Mouse (Mus musculus) MEL (cell line): ENCODE measurements around the gene C1qtnf5. TPM values are rescaled to one million over a fixed set of nuclear protein-coding genes. Genes with fewer than 3 reads are reported as not detected.
A peak's percentile ranks its signal among the peaks of the same experiment; 100 is the strongest.

Source experiments
- DNase-seq: peaks from one replicate; pipeline ENCODE4 v3.0.0; 2011; ENCODE audit warnings: low read depth, low spot score
- H3K27ac ChIP-seq: 2 replicates; pipeline ENCODE4 v1.5.1; 2012; ENCODE audit warnings: low read depth, mild to moderate bottlenecking, control low read depth, low read length, moderate library complexity; ENCODE audit not compliant: control insufficient read depth
- H3K27me3 ChIP-seq, 2 experiments: fragments of 150-350 bp in 1 of 2; sonication (generic) in 1 of 2; 2 replicates each; pipeline ENCODE4 v1.6.1; 2012; ENCODE audit warnings: low read length in 2 of 2, mild to moderate bottlenecking in 2 of 2, improper control_type of control experiment in 1 of 2, moderate library complexity in 1 of 2; ENCODE audit not compliant: insufficient read depth in 2 of 2, control insufficient read depth in 1 of 2
- H3K36me3 ChIP-seq, 2 experiments: 2 replicates each; pipeline ENCODE4 v1.6.1; 2012 to 2014; ENCODE audit warnings: low read length in 2 of 2, improper control_type of control experiment in 1 of 2, inconsistent platforms in 1 of 2, mild to moderate bottlenecking in 1 of 2; ENCODE audit not compliant: insufficient read depth in 2 of 2, control insufficient read depth in 1 of 2
- H3K4me1 ChIP-seq, 2 experiments: fragments of 150-350 bp in 1 of 2; sonication (generic) in 1 of 2; 2 replicates each; pipeline ENCODE4 v1.6.1; 2012; ENCODE audit warnings: low read length in 2 of 2, improper control_type of control experiment in 1 of 2, mild to moderate bottlenecking in 1 of 2; ENCODE audit not compliant: insufficient read depth in 2 of 2, control insufficient read depth in 1 of 2
- H3K4me3 ChIP-seq, 2 experiments: fragments of 150-350 bp in 1 of 2; sonication (generic) in 1 of 2; 2 replicates each; pipeline ENCODE4 v1.5.1; 2012; ENCODE audit warnings: low read depth in 2 of 2, low read length in 2 of 2, mild to moderate bottlenecking in 2 of 2, moderate library complexity in 2 of 2, control low read depth in 1 of 2, improper control_type of control experiment in 1 of 2; ENCODE audit not compliant: control insufficient read depth in 1 of 2, insufficient read depth in 1 of 2
- H3K79me2 ChIP-seq: 2 replicates; pipeline ENCODE4 v1.6.1; 2012; ENCODE audit warnings: mild to moderate bottlenecking, low read length, moderate library complexity; ENCODE audit not compliant: control insufficient read depth, poor library complexity, insufficient read depth
- H3K9ac ChIP-seq: 2 replicates; pipeline ENCODE4 v1.6.1; 2012; ENCODE audit warnings: low read depth, mild to moderate bottlenecking, control low read depth, low read length, moderate library complexity; ENCODE audit not compliant: control insufficient read depth, poor library complexity, severe bottlenecking
- H3K9me3 ChIP-seq: fragments of 150-350 bp; sonication (generic); replicated peaks from 2 replicates; pipeline ENCODE4 v1.6.1; 2012; ENCODE audit warnings: mild to moderate bottlenecking, low read length, improper control_type of control experiment, moderate library complexity; ENCODE audit not compliant: insufficient read depth
- BHLHE40 ChIP-seq: IDR thresholded peaks from 2 replicates; pipeline ENCODE4 v1.6.1; 2012; ENCODE audit warnings: low read depth, mild to moderate bottlenecking, inconsistent platforms, low read length, improper control_type of control experiment, borderline replicate concordance
- CHD1 ChIP-seq: IDR thresholded peaks from 2 replicates; pipeline ENCODE4 v1.6.1; 2012; ENCODE audit warnings: low read depth, mild to moderate bottlenecking, inconsistent platforms, low read length, improper control_type of control experiment
- CHD2 ChIP-seq: IDR thresholded peaks from 2 replicates; pipeline ENCODE4 v1.6.1; 2011; ENCODE audit warnings: low read length, improper control_type of control experiment
- CTCF ChIP-seq, 3 experiments: IDR thresholded peaks in 2 of 3; conservative IDR thresholded peaks in 1 of 3; 2 replicates each; pipeline ENCODE4 v1.5.1; 2011 to 2012; ENCODE audit warnings: low read length in 3 of 3, low read depth in 2 of 3, mild to moderate bottlenecking in 2 of 3, improper control_type of control experiment in 1 of 3, inconsistent platforms in 1 of 3, mixed read lengths in 1 of 3, moderate library complexity in 1 of 3; ENCODE audit not compliant: control insufficient read depth in 1 of 3, insufficient read depth in 1 of 3, poor library complexity in 1 of 3, severe bottlenecking in 1 of 3
- E2F4 ChIP-seq: IDR thresholded peaks from 2 replicates; pipeline ENCODE4 v1.6.1; 2011; ENCODE audit warnings: low read depth, low read length, improper control_type of control experiment, borderline replicate concordance
- ELF1 ChIP-seq: IDR thresholded peaks from 2 replicates; pipeline ENCODE4 v1.6.1; 2014; ENCODE audit warnings: low read depth, mild to moderate bottlenecking, inconsistent platforms, low read length, improper control_type of control experiment, moderate library complexity
- EP300 ChIP-seq, 2 experiments: IDR thresholded peaks; 2 replicates each; pipeline ENCODE4 v1.6.1; 2011; ENCODE audit warnings: improper control_type of control experiment in 2 of 2, low read length in 2 of 2, low read depth in 1 of 2, mild to moderate bottlenecking in 1 of 2
- GABPA ChIP-seq: IDR thresholded peaks from 2 replicates; pipeline ENCODE4 v1.6.1; 2012; ENCODE audit warnings: low read depth, mild to moderate bottlenecking, inconsistent platforms, low read length, improper control_type of control experiment, moderate library complexity
- GATA1 ChIP-seq: IDR thresholded peaks from 2 replicates; pipeline ENCODE4 v1.6.1; 2011; ENCODE audit warnings: low read depth, low read length, improper control_type of control experiment
- HCFC1 ChIP-seq: IDR thresholded peaks from 2 replicates; pipeline ENCODE4 v1.6.1; 2012; ENCODE audit warnings: low read depth, mild to moderate bottlenecking, inconsistent platforms, low read length, improper control_type of control experiment, moderate library complexity
- MAFK ChIP-seq: IDR thresholded peaks from 2 replicates; pipeline ENCODE4 v1.6.1; 2011; ENCODE audit warnings: low read depth, mild to moderate bottlenecking, low read length, improper control_type of control experiment, borderline replicate concordance
- MXI1 ChIP-seq: IDR thresholded peaks from 2 replicates; pipeline ENCODE4 v1.6.1; 2011; ENCODE audit warnings: mild to moderate bottlenecking, low read depth, low read length, improper control_type of control experiment
- MYB ChIP-seq: IDR thresholded peaks from 2 replicates; pipeline ENCODE4 v1.6.1; 2011; ENCODE audit warnings: mild to moderate bottlenecking, low read depth, low read length, improper control_type of control experiment
- MYC ChIP-seq: IDR thresholded peaks from 2 replicates; pipeline ENCODE4 v1.6.1; 2011; ENCODE audit warnings: low read depth, mild to moderate bottlenecking, low read length, improper control_type of control experiment, moderate library complexity
- NELFE ChIP-seq: IDR thresholded peaks from 2 replicates; pipeline ENCODE4 v1.6.1; 2011; ENCODE audit warnings: low read depth, low read length, improper control_type of control experiment
- POLR2A ChIP-seq, 2 experiments: IDR thresholded peaks; 2 replicates each; pipeline ENCODE4 v1.6.1; 2011 to 2012; ENCODE audit warnings: low read length in 2 of 2, mild to moderate bottlenecking in 2 of 2, control low read depth in 1 of 2, improper control_type of control experiment in 1 of 2, low read depth in 1 of 2, moderate library complexity in 1 of 2; ENCODE audit not compliant: control insufficient read depth in 1 of 2, insufficient read depth in 1 of 2, poor library complexity in 1 of 2
- POLR2AphosphoS5 ChIP-seq: IDR thresholded peaks from 2 replicates; pipeline ENCODE4 v1.6.1; 2012; ENCODE audit warnings: low read depth, borderline replicate concordance, mild to moderate bottlenecking, inconsistent platforms, low read length, moderate library complexity, mixed read lengths
- RAD21 ChIP-seq: IDR thresholded peaks from 2 replicates; pipeline ENCODE4 v1.6.1; 2011; ENCODE audit warnings: mild to moderate bottlenecking, low read depth, low read length, improper control_type of control experiment
- RCOR1 ChIP-seq: IDR thresholded peaks from 2 replicates; pipeline ENCODE4 v1.6.1; 2012; ENCODE audit warnings: low read depth, mild to moderate bottlenecking, inconsistent platforms, low read length, improper control_type of control experiment
- SMC3 ChIP-seq: IDR thresholded peaks from 2 replicates; pipeline ENCODE4 v1.6.1; 2011; ENCODE audit warnings: low read depth, low read length, improper control_type of control experiment
- TAL1 ChIP-seq: IDR thresholded peaks from 2 replicates; pipeline ENCODE4 v1.6.1; 2012; ENCODE audit warnings: mild to moderate bottlenecking, inconsistent platforms, low read length, moderate library complexity, mixed read lengths
- TBP ChIP-seq: IDR thresholded peaks from 2 replicates; pipeline ENCODE4 v1.8.0; 2011; ENCODE audit warnings: low read depth, low read length, improper control_type of control experiment
- TCF12 ChIP-seq: IDR thresholded peaks from 2 replicates; pipeline ENCODE4 v1.6.1; 2014; ENCODE audit warnings: low read depth, mild to moderate bottlenecking, inconsistent platforms, low read length, improper control_type of control experiment, moderate library complexity
- USF1 ChIP-seq: IDR thresholded peaks from 2 replicates; pipeline ENCODE4 v1.6.1; 2014; ENCODE audit warnings: low read depth, mild to moderate bottlenecking, inconsistent platforms, low read length, improper control_type of control experiment, moderate library complexity
- USF2 ChIP-seq, 2 experiments: IDR thresholded peaks; 2 replicates each; pipeline ENCODE4 v1.6.1; 2011 to 2012; ENCODE audit warnings: improper control_type of control experiment in 2 of 2, low read length in 2 of 2, borderline replicate concordance in 1 of 2, inconsistent platforms in 1 of 2, low read depth in 1 of 2, mild to moderate bottlenecking in 1 of 2; ENCODE audit not compliant: insufficient read depth in 1 of 2
- ZC3H11A ChIP-seq: IDR thresholded peaks from 2 replicates; pipeline ENCODE4 v1.6.1; 2012; ENCODE audit warnings: low read depth, mild to moderate bottlenecking, inconsistent platforms, low read length, improper control_type of control experiment
- ZKSCAN1 ChIP-seq: IDR thresholded peaks from 2 replicates; pipeline ENCODE4 v1.6.1; 2012; ENCODE audit warnings: low read depth, mild to moderate bottlenecking, inconsistent platforms, low read length, improper control_type of control experiment, moderate library complexity
- ZNF384 ChIP-seq: IDR thresholded peaks from 2 replicates; pipeline ENCODE4 v1.6.1; 2012; ENCODE audit warnings: low read depth, mild to moderate bottlenecking, inconsistent platforms, low read length, improper control_type of control experiment
- polyA plus RNA-seq, 2 experiments: library from polyadenylated mRNA; stranded (reverse) in 1 of 2; unstranded in 1 of 2; fragments of >175 nt in 1 of 2; fragments of >200 nt in 1 of 2; gene quantifications; 2 replicates each; pipeline versions ENCODE4 v1.2.1 to v1.2.4; 2012; ENCODE audit warnings: low replicate concordance in 2 of 2, low read depth in 1 of 2; ENCODE audit not compliant: insufficient read length in 2 of 2, insufficient read depth in 1 of 2, missing spikeins in 1 of 2
- total RNA-seq: library from RNA; depleted of rRNA; stranded (reverse); fragments of 300-350 nt; gene quantifications from 2 replicates; pipeline ENCODE4 v1.2.3, GENCODE M21; 2012

C1qtnf5 gene
- total and polyA plus RNA-seq, 3 experiments = 0.13 to 0.19 TPM; not detected in 1

DNA sequence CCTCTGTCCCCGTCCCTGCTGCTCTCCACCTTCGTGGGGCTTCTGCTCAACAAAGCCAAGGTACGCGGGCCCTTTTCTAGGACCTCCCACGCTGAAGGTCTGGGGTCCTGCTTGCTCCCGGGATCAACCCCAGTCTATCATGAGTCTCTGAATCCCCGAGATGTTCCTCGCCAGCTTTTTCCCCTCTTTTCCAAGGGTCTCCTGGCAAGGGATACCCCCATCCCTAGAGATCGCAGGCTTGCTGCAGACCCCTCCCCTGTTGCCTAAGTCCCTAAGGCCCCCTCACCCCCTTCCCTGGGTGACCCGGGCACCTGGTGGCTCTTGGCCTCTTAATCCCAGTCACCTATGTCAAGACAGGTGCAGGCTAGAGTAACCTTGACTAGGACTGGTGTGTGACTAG, 21.8 kb upstream of the C1qtnf5 start:
- H3K9me3 ChIP-seq = no peaks in the 10 kb centered on the region
- H3K4me3 ChIP-seq = peak overlapping the region; percentile 61 to 87
- H3K4me1 ChIP-seq = peaks cover 0 to 25% of the 10 kb centered on the region in 2 experiments; a peak in 3 of 4 replicates
- H3K36me3 ChIP-seq = peaks cover 0 to 7% of the 10 kb centered on the region in 2 experiments; a peak in 2 of 4 replicates
- TF ChIP-seq MYC = no peak
- TF ChIP-seq CHD1 = no peak
- no peak for TF ChIP-seq POLR2AphosphoS5
- TF ChIP-seq BHLHE40 = no peak
- no peak for TF ChIP-seq MYB
- TF ChIP-seq TBP = no peak
- TF ChIP-seq MXI1 = no peak
- TF ChIP-seq ZNF384 = no peak
- no peak for TF ChIP-seq SMC3
- no peak for TF ChIP-seq EP300 (IDR thresholded peaks at IDR 0.05; ENCODE audit: low read depth in 1 of 2, low read length in 2 of 2)
- TF ChIP-seq RCOR1 = no peak
- TF ChIP-seq MAFK = no peak
- TF ChIP-seq TCF12 = no peak
- no peak for TF ChIP-seq CHD2
- no peak for TF ChIP-seq GABPA
- TF ChIP-seq CTCF (IDR thresholded peaks at IDR 0.05 in 2 of 3, conservative IDR thresholded peaks at IDR 0.05 in 1 of 3; ENCODE audit: control insufficient read depth in 1 of 3, insufficient read depth in 1 of 3, low read depth in 2 of 3, low read length in 3 of 3, poor library complexity in 1 of 3, severe bottlenecking in 1 of 3) = no peak
- no peak for TF ChIP-seq NELFE
- no peak for TF ChIP-seq POLR2A (IDR thresholded peaks at IDR 0.05; ENCODE audit: control insufficient read depth in 1 of 2, insufficient read depth in 1 of 2, low read depth in 1 of 2, low read length in 2 of 2, poor library complexity in 1 of 2)
- no peak for TF ChIP-seq ZC3H11A
- H3K79me2 ChIP-seq = no peaks in the 10 kb centered on the region; the same call in 1 of the 2 replicates
- H3K27me3 ChIP-seq = no peaks in the 10 kb centered on the region
- DNase-seq = no peak
- H3K27ac ChIP-seq = no peak overlapping the region
- peak overlapping the region; percentile 82 for H3K9ac ChIP-seq

DNA sequence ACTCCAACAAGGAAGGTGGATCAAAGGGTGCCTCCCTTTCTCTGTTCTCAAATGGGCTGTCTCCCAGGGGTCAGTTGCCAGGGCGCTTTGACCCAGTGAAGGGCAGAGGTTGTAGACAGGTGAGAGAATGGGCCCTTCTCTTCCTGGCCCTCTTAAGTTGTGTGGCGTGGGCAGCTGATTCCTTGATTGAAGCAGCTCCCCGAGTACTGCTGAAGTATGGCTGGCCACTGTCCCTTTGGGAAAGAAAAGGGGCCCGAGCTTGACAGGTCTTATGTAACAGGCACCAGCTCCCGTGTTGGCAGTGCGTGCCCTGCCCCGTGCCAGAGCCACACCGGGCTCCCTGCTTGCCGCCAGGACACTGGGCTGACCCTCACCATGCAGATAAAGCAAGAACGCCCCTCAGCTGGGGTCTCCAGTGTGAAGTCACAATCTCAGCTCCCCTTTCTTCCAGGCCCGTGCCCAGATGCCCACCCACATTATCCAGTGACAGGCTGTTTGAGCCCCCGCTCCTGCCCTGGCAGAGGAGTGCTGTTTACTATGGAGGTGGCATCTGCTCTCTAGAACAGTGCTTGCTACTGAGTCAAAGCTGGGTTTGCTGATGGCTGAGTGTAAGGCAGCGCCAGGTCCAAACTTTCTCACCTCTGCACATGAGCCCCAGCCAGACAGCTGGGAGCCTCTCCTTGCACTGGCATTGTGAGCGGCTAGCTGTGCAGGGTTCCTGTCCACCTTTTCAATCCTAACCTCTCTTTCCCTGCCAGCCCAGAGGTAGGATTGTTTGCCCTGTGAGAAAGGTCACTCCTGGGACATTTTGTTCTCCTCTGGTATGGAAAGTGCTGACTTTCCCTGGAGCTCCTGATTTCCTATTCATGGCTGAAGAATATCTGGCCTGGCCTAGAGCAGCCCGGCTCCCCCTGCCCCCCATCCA, 21.0 kb upstream of the C1qtnf5 start:
- Histone ChIP-seq H3K27me3 (no peaks in the 10 kb centered on the region), H3K9me3 (no peaks in the 10 kb centered on the region), H3K9ac (no peak overlapping the region), H3K27ac (no peak overlapping the region), H3K4me3 (no peak overlapping the region), H3K4me1 (peaks cover 0 to 25% of the 10 kb centered on the region in 2 experiments; a peak in 3 of 4 replicates), H3K36me3 (peaks cover 0 to 7% of the 10 kb centered on the region in 2 experiments; a peak in 2 of 4 replicates), H3K79me2 (no peaks in the 10 kb centered on the region; the same call in 1 of the 2 replicates)
- no peak for DNase-seq
- TF ChIP-seq TAL1 = no peak
- no peak for TF ChIP-seq CHD1
- no peak for TF ChIP-seq HCFC1
- TF ChIP-seq USF2 (IDR thresholded peaks at IDR 0.05; ENCODE audit: borderline replicate concordance in 1 of 2, insufficient read depth in 1 of 2, low read depth in 1 of 2, low read length in 2 of 2) = no peak
- TF ChIP-seq MYB = no peak
- no peak for TF ChIP-seq E2F4
- no peak for TF ChIP-seq GATA1
- TF ChIP-seq POLR2A (IDR thresholded peaks at IDR 0.05; ENCODE audit: control insufficient read depth in 1 of 2, insufficient read depth in 1 of 2, low read depth in 1 of 2, low read length in 2 of 2, poor library complexity in 1 of 2) = no peak
- TF ChIP-seq RAD21 = no peak
- no peak for TF ChIP-seq ELF1
- no peak for TF ChIP-seq USF1
- no peak for TF ChIP-seq CTCF (IDR thresholded peaks at IDR 0.05 in 2 of 3, conservative IDR thresholded peaks at IDR 0.05 in 1 of 3; ENCODE audit: control insufficient read depth in 1 of 3, insufficient read depth in 1 of 3, low read depth in 2 of 3, low read length in 3 of 3, poor library complexity in 1 of 3, severe bottlenecking in 1 of 3)
- TF ChIP-seq ZKSCAN1 = no peak
- no peak for TF ChIP-seq RCOR1
